Mouse (Mus musculus) kidney, adult 2 months (tissue): ENCODE measurements around the gene Ccdc85c. TPM values are rescaled to one million over a fixed set of nuclear protein-coding genes. Genes with fewer than 3 reads are reported as not detected.
A peak's percentile ranks its signal among the peaks of the same experiment; 100 is the strongest.

Experiments used
- DNase-seq: peaks from one replicate; pipeline ENCODE4 v3.0.0; 2021
- H3K27ac ChIP-seq: fragments of 200-500 bp; 2 replicates; pipeline ENCODE4 v1.5.1; 2012; ENCODE audit warnings: low read depth, low read length, control low read depth, inconsistent platforms; ENCODE audit not compliant: insufficient read depth
- H3K27me3 ChIP-seq: fragments of 200-500 bp; replicated peaks from 2 replicates; pipeline ENCODE4 v1.6.1; 2012; ENCODE audit warnings: mild to moderate bottlenecking, moderate library complexity, low read length, inconsistent platforms; ENCODE audit not compliant: control insufficient read depth, insufficient read depth
- H3K36me3 ChIP-seq: fragments of 200-500 bp; 2 replicates; pipeline ENCODE4 v1.6.1; 2012; ENCODE audit warnings: mild to moderate bottlenecking, moderate library complexity, low read length, inconsistent platforms; ENCODE audit not compliant: control insufficient read depth, insufficient read depth
- H3K4me1 ChIP-seq: fragments of 200-500 bp; 2 replicates; pipeline ENCODE4 v1.6.1; 2011; ENCODE audit warnings: low read length; ENCODE audit not compliant: control insufficient read depth, insufficient read depth
- H3K4me3 ChIP-seq: fragments of 200-500 bp; 2 replicates; pipeline ENCODE4 v1.5.1; 2011; ENCODE audit warnings: mild to moderate bottlenecking, low read depth, low read length, control low read depth; ENCODE audit not compliant: insufficient read depth
- CTCF ChIP-seq: fragments of 200-500 bp; conservative IDR thresholded peaks from 2 replicates; pipeline ENCODE4 v1.5.1; 2011; ENCODE audit warnings: low read depth, mild to moderate bottlenecking, control low read depth, low read length, moderate library complexity, mixed read lengths; ENCODE audit not compliant: insufficient read depth, insufficient read length
- POLR2A ChIP-seq: fragments of 200-500 bp; IDR thresholded peaks from one replicate; pipeline ENCODE4 v1.6.1; 2011; ENCODE audit warnings: low read depth, low read length, control low read depth
- WGBS: fragments of 180-500 bp; shearing (Covaris S2); methylation state at CpG from one replicate; pipeline ENCODE4 v1.1.7; 2018; 5-methylcytosine and 5-hydroxymethylcytosine counted together
- polyA plus RNA-seq: library from polyadenylated mRNA; depleted of rRNA; stranded (reverse); fragments of >200 nt; gene quantifications from 2 replicates; pipeline ENCODE4 v1.2.3, GENCODE M21; 2012

The Ccdc85c gene
- polyA plus RNA-seq, 1 experiment, result 15.7 TPM

DNA sequence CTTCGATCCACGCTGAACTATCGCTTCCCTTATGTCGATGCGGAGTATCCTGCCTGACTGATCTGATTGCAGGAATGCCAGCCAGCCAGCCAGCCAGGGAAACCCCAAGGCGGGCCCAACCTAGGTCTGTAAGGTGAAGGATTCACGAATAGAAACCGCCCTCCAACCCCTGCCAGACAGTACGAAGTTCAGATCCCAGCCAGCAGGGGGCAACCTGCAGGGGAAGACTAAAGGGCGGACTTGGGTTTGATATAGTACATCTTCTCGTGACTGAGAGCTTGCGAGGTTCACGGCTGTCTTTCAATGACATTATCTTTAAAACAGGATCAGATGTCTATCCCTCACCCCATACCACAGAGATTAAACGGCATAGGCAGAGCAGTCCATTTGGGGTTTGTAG, 32.3 kb upstream of the Ccdc85c start:
- peak; percentile 36 for DNase-seq
- H3K4me1 ChIP-seq, result no peaks in the 10 kb centered on the region
- no peaks in the 10 kb centered on the region for H3K36me3 ChIP-seq
- H3K27ac ChIP-seq, result no peak overlapping the region
- 27% methylated on average over 14 of the region's 14 CpGs for WGBS
- H3K4me3 ChIP-seq, result no peak overlapping the region
- no peaks in the 10 kb centered on the region for H3K27me3 ChIP-seq
- TF ChIP-seq POLR2A (no peak), CTCF (peak; percentile 69)

DNA sequence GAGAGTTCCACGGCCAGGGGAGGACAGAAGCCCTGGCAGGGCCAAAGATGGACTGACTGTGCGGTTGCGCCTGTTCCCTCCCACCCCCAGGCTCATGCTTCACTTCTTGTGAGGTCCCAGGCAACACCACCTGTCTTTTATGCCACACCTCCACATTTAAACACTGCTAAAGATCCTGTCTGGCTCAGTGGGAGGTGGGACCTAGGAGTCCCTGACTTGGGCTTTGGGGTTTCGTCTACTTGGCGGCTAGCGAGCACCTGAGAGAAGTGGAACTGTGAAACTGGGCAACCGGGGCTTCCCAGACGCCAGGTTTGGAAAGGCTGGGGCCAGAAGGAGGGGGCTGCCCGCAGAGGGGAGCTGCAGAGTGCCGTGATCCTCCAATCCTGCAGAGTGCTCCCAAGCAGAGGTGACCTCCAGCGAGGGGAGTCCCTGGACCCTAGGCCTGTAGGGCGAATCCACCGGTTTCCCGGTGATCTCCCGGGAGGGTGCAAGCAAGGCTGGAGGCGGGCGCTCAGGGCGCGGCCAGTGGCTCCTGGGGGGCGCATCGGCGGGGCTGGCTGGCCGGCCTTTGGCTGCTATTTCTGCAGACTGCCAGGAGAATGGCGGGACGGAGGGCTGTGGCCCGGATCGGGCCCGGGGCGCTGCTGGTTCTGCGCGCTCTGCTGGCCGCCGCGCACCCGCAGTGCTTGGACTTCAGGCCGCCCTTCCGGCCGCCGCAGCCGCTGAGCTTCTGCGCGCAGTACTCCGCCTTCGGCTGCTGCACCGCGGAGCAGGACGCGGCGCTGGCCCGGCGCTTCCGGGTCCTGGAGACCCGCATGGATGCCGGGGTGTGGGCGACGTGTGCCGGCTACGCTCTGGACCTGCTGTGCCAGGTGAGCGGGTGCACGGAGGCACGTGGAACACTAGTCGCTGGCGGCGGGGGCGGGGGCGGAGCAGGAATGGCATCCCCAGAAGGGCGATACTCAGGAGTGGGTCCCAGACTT, 30.9 kb upstream of the Ccdc85c start, which contains the start of gene Hhipl1:
Gene Hhipl1, plus strand, starts transcription at position 459 of the 983 bp plus-strand sequence.
- Histone ChIP-seq H3K27me3 (no peaks in the 10 kb centered on the region), H3K36me3 (no peaks in the 10 kb centered on the region), H3K4me3 (peak within 1 kb of the TSS; percentile 54), H3K27ac (no peak within 1 kb of the TSS), H3K4me1 (no peaks in the 10 kb centered on the region)
- TF ChIP-seq CTCF, result no peak
- no peak for TF ChIP-seq POLR2A
- 4% methylated on average over 67 of the region's 67 CpGs for WGBS
- peak; percentile 39 for DNase-seq

DNA sequence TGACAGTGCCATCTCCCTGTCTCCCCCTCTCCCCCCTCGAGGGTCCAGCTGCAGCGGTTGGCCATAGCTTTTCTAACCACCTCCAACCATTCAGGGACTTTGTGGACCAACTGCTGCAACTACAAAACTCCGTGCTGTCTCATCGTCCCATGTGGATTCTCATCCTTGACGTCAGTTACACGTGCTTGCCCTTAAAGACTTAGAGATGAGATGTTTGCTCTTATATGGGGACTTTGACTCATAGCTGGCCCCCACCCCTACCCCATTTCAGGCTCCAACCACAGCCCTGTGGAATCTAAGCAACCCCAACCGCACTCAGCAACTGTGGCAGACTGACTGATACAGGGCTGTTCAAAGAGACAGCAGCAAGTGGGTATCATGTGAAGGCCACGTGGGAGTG, 29.9 kb upstream of the Ccdc85c start:
- WGBS, result 83% methylated on average over 8 of the region's 8 CpGs
- Histone ChIP-seq H3K27ac (no peak overlapping the region), H3K36me3 (no peaks in the 10 kb centered on the region), H3K27me3 (no peaks in the 10 kb centered on the region), H3K4me1 (no peaks in the 10 kb centered on the region), H3K4me3 (no peak overlapping the region)
- no peak for DNase-seq
- no peak for TF ChIP-seq POLR2A
- TF ChIP-seq CTCF, result no peak

DNA sequence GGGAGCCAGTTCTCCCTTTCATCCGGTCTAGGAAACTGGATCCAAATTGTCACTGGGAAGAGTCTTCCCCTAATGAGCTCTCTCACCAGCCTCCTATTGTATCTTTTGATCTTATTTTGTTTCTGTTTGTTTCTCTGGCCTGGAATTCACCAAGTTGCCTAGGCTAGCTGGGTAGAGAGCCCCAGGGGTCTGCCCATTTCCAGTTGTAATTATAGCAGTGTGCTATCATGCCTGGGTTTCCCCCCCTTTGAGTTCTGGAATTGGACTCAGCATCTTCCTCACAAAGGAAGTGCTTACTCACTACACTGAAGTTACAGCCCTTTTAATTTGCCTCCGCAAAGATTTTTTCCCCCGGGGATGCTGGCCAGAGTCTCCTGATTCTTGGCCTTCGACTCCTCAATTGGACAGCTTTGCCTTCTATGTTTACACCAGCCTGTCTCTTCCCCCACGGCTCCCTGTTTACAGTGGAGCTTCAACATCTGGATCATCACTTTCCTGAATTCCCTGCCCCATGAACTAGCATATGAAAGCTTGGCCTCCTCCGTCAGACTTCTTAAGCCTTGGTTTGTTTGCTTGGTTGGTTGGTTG, 28.6 kb upstream of the Ccdc85c start:
- H3K27ac ChIP-seq, result no peak overlapping the region
- no peaks in the 10 kb centered on the region for H3K4me1 ChIP-seq
- TF ChIP-seq CTCF, result no peak
- TF ChIP-seq POLR2A, result no peak
- H3K4me3 ChIP-seq, result no peak overlapping the region
- WGBS, result 54% methylated on average over 6 of the region's 6 CpGs
- H3K27me3 ChIP-seq, result no peaks in the 10 kb centered on the region
- H3K36me3 ChIP-seq, result no peaks in the 10 kb centered on the region
- no peak for DNase-seq

DNA sequence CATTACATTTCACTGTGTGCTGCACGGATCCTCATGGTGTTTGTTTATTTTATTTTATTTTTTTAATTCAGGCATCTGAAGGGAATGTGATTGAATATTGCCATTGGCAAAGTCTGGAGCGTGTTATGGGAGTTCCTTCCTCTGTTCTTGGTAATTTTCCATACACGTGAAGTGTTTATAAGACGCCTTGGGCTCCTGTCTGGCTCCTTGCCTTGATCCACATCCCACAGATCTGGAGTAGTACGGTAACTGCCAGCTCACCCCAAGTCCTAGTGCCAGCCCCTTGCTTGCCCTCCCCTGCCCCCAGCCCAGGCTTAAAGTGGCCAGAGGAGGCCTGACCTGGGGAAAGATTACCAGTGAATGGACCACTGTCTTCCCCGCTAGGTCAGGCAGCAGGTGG, 25.8 kb upstream of the Ccdc85c start:
- 59% methylated on average over 6 of the region's 6 CpGs for WGBS
- no peaks in the 10 kb centered on the region for H3K36me3 ChIP-seq
- H3K27ac ChIP-seq, result no peak overlapping the region
- H3K27me3 ChIP-seq, result no peaks in the 10 kb centered on the region
- DNase-seq, result peak; percentile 36
- H3K4me1 ChIP-seq, result no peaks in the 10 kb centered on the region
- H3K4me3 ChIP-seq, result no peak overlapping the region
- no peak for TF ChIP-seq POLR2A
- no peak for TF ChIP-seq CTCF

DNA sequence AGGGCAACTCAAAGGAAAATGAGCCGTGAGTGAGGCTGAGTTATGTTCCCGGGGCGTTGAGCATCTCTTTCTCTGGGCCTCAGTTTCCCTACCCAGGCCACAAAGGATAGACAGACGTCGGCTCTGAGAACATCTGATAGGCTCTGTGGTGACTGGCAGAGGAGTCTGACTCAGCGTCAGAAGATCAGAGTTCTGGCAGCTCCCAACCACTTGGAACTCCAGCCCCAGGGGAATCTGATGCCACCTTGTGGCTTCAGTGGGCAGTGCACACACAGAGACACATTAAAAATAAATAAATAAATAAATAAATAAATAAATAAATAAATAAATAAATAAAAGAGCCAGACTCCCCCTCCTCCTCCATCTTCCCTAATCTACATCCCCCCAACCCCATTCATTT, 21.8 kb upstream of the Ccdc85c start:
- DNase-seq, result no peak
- no peaks in the 10 kb centered on the region for H3K27me3 ChIP-seq
- H3K4me1 ChIP-seq, result peaks cover 3% of the 10 kb centered on the region; the same call in 1 of the 2 replicates
- TF ChIP-seq POLR2A (no peak), CTCF (peak; percentile 53)
- H3K36me3 ChIP-seq, result no peaks in the 10 kb centered on the region
- no peak overlapping the region for H3K27ac ChIP-seq
- whole genome bisulfite sequencing, result 83% methylated on average over 6 of the region's 6 CpGs
- no peak overlapping the region for H3K4me3 ChIP-seq

DNA sequence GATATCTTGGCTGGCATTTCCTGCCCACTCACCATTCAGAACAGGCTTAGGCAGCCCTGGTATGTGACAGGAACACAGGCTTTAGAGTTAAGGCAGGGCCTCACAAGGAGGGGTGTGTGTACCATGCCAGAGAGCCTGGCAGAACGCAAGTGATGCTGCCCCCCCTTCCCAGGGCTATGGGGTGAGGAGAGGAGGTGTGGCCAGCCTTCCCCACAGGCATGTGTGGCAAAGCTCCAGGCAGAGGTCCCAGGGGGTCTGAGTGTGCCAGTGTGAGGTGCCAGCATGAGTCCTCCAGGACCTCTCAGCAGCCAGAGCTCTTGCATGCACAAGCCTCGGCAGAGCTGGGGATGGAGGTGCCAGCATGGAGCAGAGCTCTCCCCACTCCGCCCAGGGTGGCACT, 19.4 kb upstream of the Ccdc85c start:
- no peak for TF ChIP-seq POLR2A
- TF ChIP-seq CTCF, result no peak
- no peak overlapping the region for H3K27ac ChIP-seq
- no peak overlapping the region for H3K4me3 ChIP-seq
- WGBS, result 70% methylated on average over 3 of the region's 3 CpGs
- no peak for DNase-seq
- no peaks in the 10 kb centered on the region for H3K27me3 ChIP-seq
- no peaks in the 10 kb centered on the region for H3K36me3 ChIP-seq
- H3K4me1 ChIP-seq, result peaks cover 3% of the 10 kb centered on the region; the same call in 1 of the 2 replicates
